Mouse (Mus musculus) heart, postnatal 10 days (tissue): ENCODE measurements around the gene Rgsl1. TPM values are rescaled to one million over a fixed set of nuclear protein-coding genes. Genes with fewer than 3 reads are reported as not detected.
"Not testable (repeated sequence)": the region's sequence is repeated elsewhere in the genome, so short reads cannot be mapped to it uniquely, and the experiment has no call there.

Source experiments
- DNase-seq, 2 experiments: peaks; one replicate each; pipeline ENCODE4 v3.0.0; 2021
- intact Hi-C: fragments of 180-260 bp; cut with DNase I; formaldehyde crosslinking; loops from one replicate; pipeline ENCODE4 v1.15.1; 2025
- total RNA-seq, 2 experiments: library from RNA; stranded (reverse); gene quantifications; 2 replicates each; pipeline ENCODE4 v1.2.3; 2021

Rgsl1 gene
- not detected for total RNA-seq

DNA sequence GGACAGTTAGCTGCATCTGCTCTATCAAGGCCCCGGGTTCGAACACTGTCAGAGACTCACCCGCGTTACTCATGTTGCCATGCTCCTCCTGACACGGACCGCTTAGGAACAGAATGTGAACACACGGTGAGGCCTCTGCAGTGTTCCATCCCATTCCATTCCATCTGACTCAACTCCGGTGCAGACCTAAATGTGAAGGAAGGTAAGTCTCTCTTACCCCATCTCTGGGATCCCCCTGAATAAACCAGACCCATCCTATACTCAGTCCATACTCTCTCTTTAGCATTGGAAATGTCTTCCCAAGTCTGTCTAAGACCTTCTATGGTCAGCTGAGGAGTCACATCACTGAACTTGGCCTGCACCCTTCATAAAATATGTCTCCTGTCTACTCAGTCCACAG, at the start of gene Rgsl1:
Rgsl1 (minus strand) TSS at position 101 of the 400 bp plus-strand sequence.
- intact Hi-C loops: no loop called here
- no peak for DNase-seq

DNA sequence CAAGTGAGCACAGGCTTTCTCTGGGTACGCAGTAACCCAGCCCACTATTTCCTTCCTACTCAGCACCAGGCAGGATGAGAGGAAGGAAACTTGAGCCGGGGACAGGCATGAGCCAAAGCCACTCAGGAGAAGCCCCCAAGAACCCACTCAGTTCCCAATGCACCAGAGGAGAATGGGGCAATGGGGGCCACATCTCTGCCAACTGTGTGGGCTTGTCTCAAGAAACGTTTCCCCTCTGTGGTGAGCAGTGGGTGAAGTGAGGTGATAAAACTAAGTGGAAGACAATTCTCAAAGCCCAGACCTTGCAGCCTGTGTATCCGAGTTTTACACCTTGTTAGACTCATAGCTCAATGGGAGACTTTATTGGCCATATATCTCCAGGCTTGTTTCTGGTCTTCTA, 47.5 kb upstream of the Rgsl1 start, which contains the start of gene Teddm1a:
Teddm1a (plus strand) TSS at position 301 of the 400 bp plus-strand sequence.
- intact Hi-C loops: loop anchor here (10.0 kb wide), 1 partner anchor 833 kb away; no protein-coding TSS in a partner anchor

DNA sequence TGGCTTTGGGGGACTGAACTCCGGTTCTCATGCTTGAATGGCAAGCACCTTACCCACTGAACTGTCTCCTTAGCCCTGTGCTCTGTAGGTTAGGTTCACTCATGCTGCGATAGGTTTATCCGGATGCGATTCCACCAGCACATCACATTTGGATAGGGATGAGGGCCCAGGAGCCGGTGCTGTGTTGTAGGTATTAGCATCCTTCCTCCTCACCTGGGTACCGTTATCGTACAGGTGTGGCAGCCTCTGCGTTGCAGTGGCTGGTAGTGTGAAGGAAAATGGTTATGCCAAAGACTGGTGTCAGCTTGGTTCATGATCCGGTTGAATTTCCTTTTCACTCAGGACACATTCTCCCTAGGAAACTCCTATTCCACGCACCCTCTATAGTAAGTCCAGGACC, 46.2 kb upstream of the Rgsl1 start:
- no peak for DNase-seq
- intact Hi-C loops: loop anchor here (10.0 kb wide), 1 partner anchor 835 kb away; no protein-coding TSS in a partner anchor

More for the DNA sequence above, 47.5 kb upstream of the Rgsl1 start, which contains the start of gene Teddm1a:
- DNase-seq: no peak

DNA sequence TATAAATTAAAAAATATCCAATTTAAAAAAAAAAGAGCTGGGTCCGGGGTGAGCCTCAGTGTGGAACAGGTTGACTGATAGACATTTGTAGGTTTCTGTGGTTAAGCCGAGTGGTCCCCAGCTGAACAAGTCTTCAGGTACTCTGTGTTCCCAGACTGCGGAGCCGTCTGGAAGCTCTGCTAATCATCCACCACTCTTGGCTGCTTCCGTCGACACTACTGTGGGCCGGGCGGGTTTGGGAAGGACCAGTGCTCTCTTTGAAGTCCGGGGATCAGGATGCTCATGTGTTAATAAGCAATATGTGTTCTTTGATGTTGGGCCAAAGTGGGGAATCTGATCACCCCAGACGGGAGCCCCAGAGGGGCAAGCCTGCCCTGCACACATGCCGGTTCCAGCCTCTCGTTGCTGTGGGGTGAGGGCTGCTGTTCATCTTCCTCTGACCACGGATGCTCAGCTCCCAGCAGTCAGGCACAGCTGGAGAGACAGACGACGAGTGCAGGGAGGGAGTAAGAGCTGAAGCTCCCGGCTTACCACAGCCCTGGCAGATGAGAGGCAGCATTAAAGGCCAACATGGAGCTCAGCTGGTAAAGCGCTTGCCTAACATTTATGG, 42.2 kb upstream of the Rgsl1 start:
- intact Hi-C loops: no loop called here

DNA sequence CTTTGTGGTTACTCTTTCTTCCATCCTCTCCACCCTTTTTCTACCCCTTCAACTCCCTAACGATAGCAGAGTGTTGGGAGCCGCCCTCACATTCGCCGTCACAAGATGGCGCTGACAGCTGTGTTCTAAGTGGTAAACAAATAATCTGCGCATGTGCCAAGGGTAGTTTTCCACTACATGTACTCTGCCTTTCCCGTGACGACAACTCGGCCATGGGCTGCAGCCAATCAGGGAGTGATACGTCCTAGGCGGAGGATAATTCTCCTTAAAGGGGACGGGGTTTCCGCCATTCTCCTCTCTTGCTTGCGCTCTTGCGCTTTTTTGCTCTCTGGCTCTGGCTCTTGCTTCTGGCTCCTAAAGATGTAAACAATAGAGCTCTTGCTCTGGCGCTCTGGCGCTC, 36.4 kb upstream of the Rgsl1 start:
- intact Hi-C loops: not testable (repeated sequence)

More for the DNA sequence above, 42.2 kb upstream of the Rgsl1 start:
- no peak for DNase-seq

DNA sequence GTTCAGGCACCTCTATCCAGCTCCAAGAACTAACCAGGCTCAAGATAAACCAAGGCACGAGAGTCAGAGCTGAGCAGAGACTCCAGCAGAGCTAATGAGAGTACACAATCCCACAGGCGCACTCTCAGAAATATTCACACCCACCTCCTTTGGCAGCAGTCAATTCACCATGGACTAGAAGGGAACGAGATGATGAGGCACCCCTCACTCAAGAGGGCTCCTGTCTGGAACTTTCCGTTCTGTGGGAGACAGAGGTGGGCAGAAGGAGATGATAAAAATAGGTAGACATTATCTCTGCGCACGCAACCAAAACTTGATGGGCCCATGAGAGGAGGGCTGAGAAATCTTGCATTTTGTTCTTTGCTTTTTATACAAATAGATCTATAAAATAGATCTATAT, 30.1 kb upstream of the Rgsl1 start, which contains the start of gene Teddm1b:
Teddm1b (plus strand) TSS at position 301 of the 400 bp plus-strand sequence.
- no peak for DNase-seq
- intact Hi-C loops: no loop called here

More for the DNA sequence above, 36.4 kb upstream of the Rgsl1 start:
- DNase-seq: not testable (repeated sequence)

DNA sequence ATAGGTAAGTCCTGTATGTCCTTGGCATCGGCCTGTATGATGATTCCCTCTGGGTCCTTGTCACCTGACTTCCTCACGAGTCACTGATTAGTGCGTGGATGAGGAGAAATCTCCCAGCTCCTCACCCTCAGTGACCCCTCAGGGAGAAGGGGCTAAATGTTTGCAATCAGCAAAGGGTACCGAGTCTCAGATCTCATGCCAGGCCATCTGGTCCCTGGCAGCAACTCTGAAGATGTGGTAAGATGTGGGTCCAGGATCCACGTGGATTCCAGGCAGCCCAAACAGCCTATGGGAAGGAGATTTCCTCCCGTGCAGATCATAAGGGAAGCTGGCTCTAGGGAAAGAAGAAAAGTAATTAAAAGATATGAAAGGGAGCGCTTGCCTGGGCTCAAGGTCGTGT, 12.0 kb upstream of the Rgsl1 start:
- no peak for DNase-seq
- intact Hi-C loops: no loop called here

DNA sequence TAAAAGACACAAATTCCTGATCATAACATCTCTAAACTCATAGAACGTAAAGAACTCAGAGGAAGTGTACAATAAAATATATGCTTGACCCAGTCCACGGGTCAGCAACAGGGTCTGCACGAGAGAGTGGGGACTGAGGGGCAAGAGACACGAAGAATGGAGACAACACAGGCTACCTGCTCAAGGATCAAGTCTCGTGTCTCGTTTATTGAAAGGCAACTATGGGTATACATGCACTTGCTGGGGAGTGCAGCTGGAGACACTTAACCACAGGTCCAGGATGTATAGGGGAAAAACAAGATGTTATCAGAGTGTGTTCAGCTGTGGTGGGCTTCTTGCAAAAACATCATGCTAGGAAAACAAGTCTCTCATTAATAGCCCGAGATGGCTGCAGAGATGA, 8.8 kb upstream of the Rgsl1 start:
- intact Hi-C loops: not testable (repeated sequence)
- peak in 1 of 2 experiments; percentile 1 for DNase-seq

DNA sequence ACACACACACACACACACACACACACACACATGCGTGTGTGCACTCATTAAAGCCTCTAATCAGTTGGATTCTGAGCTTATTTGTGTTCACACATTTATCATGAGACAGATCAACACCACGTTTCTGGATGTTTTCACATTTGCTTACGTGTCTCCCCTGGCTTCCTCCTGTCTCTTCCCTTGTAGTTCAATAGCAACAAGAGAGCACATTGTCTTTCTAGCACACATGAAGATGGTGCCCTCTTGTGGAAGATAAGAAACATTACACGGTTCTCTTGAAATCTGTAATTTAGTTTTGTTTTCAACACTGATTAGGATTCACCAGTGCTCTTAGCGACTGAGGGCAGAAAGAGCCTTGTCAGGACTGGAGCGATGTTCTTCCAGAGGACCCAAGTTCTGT, 2.9 kb upstream of the Rgsl1 start:
- peak; percentile 1 to 32 for DNase-seq

DNA sequence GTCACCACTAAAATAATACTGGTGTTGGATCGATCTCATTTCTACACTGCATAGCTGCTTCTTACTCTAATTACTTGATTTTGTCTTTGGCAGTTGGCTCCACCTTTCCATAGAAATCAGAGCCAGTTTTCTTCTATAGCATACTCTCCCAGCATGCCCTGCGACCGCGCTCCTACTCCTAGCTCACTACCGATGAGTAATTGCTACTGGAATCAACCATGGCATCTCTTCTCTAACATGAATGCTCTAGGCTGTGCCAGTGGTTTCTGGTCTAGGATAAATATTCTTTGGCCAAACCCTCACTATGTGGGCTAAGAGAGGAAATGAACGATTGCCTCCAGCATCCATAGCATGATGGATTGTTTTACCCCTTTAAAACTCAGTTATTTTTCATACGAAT, 2.5 kb upstream of the Rgsl1 start:
- DNase-seq: no peak
- intact Hi-C loops: no loop called here

More for the DNA sequence above, 2.9 kb upstream of the Rgsl1 start:
- intact Hi-C loops: no loop called here

DNA sequence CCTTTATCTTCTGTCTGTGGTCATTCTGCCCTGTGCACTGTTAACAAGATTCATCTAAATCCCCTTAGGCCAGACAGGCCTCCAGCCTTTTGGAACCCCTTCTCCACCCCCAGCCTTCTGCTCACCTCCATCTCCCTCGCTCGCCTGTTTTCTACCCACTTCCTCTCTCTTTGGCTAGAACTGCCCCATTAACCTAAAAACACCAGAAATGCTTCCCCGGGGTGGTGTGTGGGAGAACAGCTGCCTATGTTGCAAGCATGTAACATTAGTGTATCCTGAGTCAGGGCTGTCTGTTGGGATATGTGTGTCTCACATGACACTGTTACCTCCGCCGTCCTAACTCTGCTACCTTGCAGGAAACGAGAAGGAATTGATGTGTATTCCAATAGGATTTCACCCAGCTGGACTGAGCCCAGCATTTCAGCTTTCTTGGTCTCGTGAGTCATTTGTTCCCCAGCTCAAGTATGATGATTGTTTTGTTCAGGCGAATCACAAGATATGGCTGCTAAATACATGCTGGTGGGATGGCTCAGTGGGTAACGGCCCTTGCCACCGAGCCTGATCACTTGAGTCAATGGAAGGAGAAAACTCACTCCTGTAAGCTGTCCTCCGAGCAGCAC, 1.7 kb downstream of the Rgsl1 start:
- DNase-seq: peak; percentile 5 to 12
- intact Hi-C loops: no loop called here

DNA sequence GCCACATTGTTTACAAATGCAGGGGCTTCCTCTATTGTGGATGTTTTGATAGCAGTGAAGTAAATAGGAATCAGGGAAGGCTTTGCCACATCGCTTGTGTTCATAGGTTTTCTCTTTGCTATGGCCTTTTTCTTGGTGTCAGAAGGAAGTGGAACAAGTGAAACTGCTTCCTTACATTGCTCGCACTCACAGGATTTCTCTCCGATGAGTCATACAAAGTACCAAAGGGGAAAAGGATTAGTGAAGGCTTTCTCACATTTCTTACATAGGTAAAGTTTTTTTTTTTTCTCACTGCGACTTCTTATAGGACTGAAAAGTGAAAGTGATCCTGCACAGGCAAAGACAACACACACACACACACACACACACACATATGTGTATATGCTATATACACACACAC, 7.9 kb downstream of the Rgsl1 start:
- intact Hi-C loops: no loop called here
- DNase-seq: no peak

DNA sequence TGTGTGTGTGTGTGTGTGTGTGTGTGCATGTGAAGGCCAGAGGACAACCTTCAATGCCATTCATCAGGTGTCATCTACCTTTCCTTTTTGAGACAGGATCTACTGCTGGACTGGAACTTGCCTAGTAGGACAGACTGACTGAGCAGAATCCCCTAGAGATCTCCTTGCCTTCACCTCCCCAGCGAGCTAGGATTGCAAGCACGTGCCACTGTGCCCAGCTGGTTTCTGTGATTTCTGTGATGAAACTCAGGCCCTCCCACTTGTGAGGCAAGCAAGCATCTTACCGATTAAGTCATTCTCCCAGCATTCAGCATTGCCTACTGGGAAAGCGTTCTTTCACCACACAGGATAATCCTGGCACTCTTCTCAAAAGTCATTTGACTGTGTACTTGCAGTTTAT, 13.2 kb downstream of the Rgsl1 start:
- no peak for DNase-seq
- intact Hi-C loops: no loop called here

DNA sequence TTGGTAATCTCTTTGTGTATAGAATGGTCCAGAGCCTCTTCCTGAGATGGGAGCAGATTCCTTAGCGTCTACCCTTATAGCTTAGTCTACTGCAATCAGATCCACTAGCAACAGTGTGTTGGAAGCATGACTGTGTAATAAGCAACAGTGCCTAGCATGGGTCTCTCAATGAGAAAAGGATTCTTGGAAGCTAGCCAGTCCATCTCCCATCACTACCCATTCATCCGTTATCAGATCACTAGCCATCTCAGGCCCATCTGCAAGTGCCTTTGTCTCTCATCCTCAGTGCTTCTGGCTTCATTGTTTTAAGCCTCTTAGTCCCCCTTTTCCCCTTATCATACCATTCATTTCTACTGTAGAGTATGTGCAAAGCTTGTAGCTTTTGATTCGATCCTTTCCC, 23.7 kb downstream of the Rgsl1 start:
- no peak for DNase-seq
- intact Hi-C loops: no loop called here

DNA sequence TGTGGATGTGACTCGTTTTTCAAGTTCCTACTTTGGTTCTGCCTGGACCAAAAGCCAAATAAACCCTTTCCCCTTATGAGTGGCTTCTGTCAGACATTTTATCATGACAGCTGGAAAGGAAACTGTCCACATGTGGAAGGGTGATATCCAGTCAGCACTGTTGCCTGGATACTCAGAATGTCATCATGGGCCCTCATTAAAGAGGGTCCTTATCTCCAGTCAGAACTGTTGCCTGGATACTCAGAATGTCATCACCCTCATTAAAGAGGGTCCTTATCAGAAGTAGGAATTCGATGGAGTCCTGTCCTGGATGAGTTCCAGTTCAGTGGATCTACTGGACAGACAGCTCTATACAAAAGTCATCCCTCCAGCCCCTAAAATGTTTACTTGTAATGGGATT, 29.7 kb downstream of the Rgsl1 start:
- intact Hi-C loops: no loop called here
- DNase-seq: no peak

DNA sequence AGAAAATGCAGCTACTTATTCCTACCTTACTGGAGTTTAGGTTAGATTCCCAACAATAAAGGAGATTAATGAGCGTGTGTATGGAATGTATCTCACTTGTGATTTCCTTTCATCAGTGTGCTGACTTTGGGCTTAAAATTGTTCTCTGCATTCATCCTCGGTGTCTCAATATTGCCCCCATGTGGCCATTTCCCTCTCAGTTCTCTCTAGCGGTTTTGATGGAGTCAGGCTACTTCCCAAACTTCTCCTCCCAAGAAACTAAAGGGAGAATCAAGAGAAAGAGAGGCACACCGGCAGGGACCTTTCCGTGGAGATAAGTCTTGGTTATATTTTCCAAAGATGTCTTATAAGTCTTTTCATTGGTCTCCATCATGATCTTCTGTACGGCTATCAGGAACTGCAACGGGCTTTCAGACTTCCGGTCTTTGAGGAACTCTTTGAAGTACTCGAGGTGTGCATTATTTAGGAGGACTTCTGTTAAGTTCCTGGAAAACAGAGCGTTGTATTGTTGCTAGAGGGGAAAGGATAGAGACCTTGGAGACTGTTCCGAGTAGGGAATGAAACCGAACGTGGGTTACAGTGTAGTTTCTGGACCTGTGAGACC, 36.5 kb downstream of the Rgsl1 start:
- peak; percentile 77 to 86 for DNase-seq
- intact Hi-C loops: loop anchor here (2.0 to 5.0 kb wide), 3 partner anchors 61 to 375 kb away; partner anchors contain the start of gene Npl

DNA sequence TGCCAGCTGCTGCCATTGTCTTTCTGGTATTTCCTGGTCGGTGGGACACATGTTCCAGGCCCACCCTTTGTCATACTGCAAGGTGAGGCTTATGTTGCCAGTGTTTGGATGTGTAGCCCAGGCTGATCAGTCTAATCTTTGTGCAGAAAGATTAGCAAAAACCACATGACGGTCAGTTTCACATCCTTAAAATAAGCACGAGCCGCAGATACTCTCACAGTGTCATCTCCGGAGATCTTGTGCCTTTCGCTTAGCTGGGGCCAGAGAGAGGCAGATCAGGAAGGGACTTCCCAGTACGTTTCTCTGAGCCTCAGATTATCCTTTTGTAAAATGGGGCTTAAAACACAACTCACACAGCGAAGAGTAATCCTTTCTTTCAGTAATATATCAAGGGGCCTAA, 40.4 kb downstream of the Rgsl1 start:
- peak; percentile 3 to 9 for DNase-seq
- intact Hi-C loops: loop anchor here (5.0 kb wide), 1 partner anchor 36 kb away; no protein-coding TSS in a partner anchor

DNA sequence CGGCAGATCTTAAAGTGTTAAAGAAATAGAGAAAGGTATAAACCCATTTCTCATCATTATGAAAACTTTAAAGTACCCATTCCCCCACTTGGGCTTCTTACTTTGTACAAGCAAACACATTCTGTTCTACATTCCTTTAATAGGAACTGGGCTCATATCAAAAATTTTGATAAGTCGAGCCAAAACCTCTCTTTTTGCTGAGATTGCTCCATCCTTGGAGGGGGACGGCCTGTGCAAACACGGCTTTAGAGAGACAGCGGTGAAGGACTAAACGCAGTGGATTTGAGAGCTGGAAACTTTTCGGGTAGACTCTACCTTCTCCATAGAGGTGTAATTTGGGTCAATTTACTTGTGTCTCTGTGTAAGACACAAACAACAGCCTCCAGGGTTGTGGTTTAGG, 41.3 kb downstream of the Rgsl1 start:
- intact Hi-C loops: loop anchor here (5.0 kb wide), 1 partner anchor 35 kb away; no protein-coding TSS in a partner anchor
- peak; percentile 24 to 31 for DNase-seq

DNA sequence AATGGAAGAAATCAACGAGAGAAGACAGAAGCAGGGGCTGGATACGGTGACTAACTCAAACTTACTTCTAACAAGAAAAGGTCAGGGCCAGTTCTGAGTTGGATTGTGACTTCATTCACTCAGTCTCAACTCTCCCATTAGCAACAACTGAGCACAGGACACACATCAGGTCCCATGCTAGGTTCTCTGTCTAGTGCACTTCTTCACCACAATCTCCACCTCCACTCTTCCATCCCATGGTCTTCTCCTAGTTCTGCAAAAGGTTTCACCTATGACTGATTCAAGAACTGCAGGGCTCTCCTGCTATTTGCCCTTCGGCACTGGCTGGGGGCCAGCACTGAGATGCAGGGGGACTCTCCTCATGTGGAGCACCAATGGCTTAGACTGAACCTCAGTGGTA, 49.7 kb downstream of the Rgsl1 start:
- intact Hi-C loops: no loop called here
- DNase-seq: no peak

DNA sequence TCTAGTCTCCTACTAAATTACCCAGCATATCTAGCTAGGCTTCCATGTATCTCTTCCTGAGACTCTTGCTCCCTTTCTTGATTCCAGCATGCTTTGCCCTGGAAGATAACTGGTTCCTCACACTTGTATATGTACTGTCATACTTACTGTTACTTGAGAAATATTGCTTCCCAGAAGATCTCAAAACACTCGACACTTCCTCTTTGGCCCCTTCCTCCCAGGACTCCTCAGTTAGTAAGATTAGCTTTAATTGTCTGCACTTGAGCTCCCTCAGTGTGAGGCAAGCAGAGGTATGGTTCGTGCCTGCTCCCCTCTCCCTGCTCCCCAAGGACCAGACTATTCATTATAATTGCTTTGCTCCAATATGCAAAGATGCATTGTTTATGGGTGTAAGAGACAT, 53.2 kb downstream of the Rgsl1 start:
- intact Hi-C loops: no loop called here
- DNase-seq: no peak

DNA sequence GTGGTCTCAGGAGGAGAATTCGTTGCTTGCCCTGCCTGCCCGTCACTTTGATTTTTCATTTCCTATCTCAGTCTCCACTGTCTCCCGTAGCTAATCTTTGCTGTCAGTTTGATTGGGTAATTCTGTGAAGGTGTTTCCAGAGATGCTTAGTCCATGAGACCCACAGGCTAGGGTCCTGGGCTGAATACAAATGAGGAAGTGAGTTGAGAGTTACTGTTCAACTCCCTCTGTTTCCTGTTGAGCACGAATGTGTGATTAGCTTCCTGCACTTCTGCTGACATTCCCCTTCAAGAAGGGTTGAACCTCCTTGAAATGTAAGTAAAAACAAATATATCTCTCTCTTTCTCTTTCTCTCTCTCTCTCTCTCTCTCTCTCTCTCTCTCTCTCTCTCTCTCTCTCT, 58.3 kb downstream of the Rgsl1 start:
- intact Hi-C loops: no loop called here
- no peak for DNase-seq

DNA sequence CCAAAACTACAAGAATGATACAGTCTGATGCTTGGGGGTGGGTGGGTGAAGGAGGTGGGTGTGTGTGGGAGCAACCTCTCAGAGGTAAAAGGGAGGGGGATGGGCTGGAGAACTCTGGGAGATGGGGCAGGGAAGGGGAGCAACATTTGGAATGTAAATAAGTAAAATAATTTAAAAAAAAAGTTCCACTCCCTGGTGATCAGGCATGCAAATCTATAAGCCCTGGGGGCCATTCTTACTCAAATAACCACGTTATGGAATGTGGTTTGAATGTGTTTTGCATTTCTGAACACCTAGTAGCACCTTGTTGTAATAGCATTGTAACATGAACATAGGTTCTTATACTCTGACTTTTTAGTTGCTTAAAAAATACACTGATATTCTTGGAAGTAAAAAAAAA, 60.6 kb downstream of the Rgsl1 start:
- intact Hi-C loops: no loop called here
- no peak for DNase-seq
